Mouse (Mus musculus) MEL (cell line): ENCODE data around the gene Sfr1.

Experiments
- BHLHE40 ChIP-seq: IDR thresholded peaks from 2 replicates; pipeline ENCODE4 v1.6.1; 2012; ENCODE audit warnings: low read depth, mild to moderate bottlenecking, inconsistent platforms, low read length, improper control_type of control experiment, borderline replicate concordance
- CHD2 ChIP-seq: IDR thresholded peaks from 2 replicates; pipeline ENCODE4 v1.6.1; 2011; ENCODE audit warnings: low read length, improper control_type of control experiment
- CTCF ChIP-seq, 3 experiments: IDR thresholded peaks in 2 of 3; conservative IDR thresholded peaks in 1 of 3; 2 replicates each; pipeline ENCODE4 v1.5.1; 2011 to 2012; ENCODE audit warnings: low read length in 3 of 3, low read depth in 2 of 3, mild to moderate bottlenecking in 2 of 3, improper control_type of control experiment in 1 of 3, inconsistent platforms in 1 of 3, mixed read lengths in 1 of 3, moderate library complexity in 1 of 3; ENCODE audit not compliant: control insufficient read depth in 1 of 3, insufficient read depth in 1 of 3, poor library complexity in 1 of 3, severe bottlenecking in 1 of 3
- EP300 ChIP-seq, 2 experiments: IDR thresholded peaks; 2 replicates each; pipeline ENCODE4 v1.6.1; 2011; ENCODE audit warnings: improper control_type of control experiment in 2 of 2, low read length in 2 of 2, low read depth in 1 of 2, mild to moderate bottlenecking in 1 of 2
- MAFK ChIP-seq: IDR thresholded peaks from 2 replicates; pipeline ENCODE4 v1.6.1; 2011; ENCODE audit warnings: low read depth, mild to moderate bottlenecking, low read length, improper control_type of control experiment, borderline replicate concordance
- MXI1 ChIP-seq: IDR thresholded peaks from 2 replicates; pipeline ENCODE4 v1.6.1; 2011; ENCODE audit warnings: mild to moderate bottlenecking, low read depth, low read length, improper control_type of control experiment
- NELFE ChIP-seq: IDR thresholded peaks from 2 replicates; pipeline ENCODE4 v1.6.1; 2011; ENCODE audit warnings: low read depth, low read length, improper control_type of control experiment
- POLR2A ChIP-seq, 2 experiments: IDR thresholded peaks; 2 replicates each; pipeline ENCODE4 v1.6.1; 2011 to 2012; ENCODE audit warnings: low read length in 2 of 2, mild to moderate bottlenecking in 2 of 2, control low read depth in 1 of 2, improper control_type of control experiment in 1 of 2, low read depth in 1 of 2, moderate library complexity in 1 of 2; ENCODE audit not compliant: control insufficient read depth in 1 of 2, insufficient read depth in 1 of 2, poor library complexity in 1 of 2
- POLR2AphosphoS5 ChIP-seq: IDR thresholded peaks from 2 replicates; pipeline ENCODE4 v1.6.1; 2012; ENCODE audit warnings: low read depth, borderline replicate concordance, mild to moderate bottlenecking, inconsistent platforms, low read length, moderate library complexity, mixed read lengths
- RCOR1 ChIP-seq: IDR thresholded peaks from 2 replicates; pipeline ENCODE4 v1.6.1; 2012; ENCODE audit warnings: low read depth, mild to moderate bottlenecking, inconsistent platforms, low read length, improper control_type of control experiment
- TCF12 ChIP-seq: IDR thresholded peaks from 2 replicates; pipeline ENCODE4 v1.6.1; 2014; ENCODE audit warnings: low read depth, mild to moderate bottlenecking, inconsistent platforms, low read length, improper control_type of control experiment, moderate library complexity
- UBTF ChIP-seq: IDR thresholded peaks from 2 replicates; pipeline ENCODE4 v1.6.1; 2012; ENCODE audit warnings: low read depth, mild to moderate bottlenecking, inconsistent platforms, low read length, improper control_type of control experiment, moderate library complexity, borderline replicate concordance; ENCODE audit not compliant: insufficient read depth

GRCm38 (mm10) chr19:47724903-47725302 lies 6.6 kb upstream of the Sfr1 start:
- TF ChIP-seq EP300 (IDR thresholded peaks at IDR 0.05; ENCODE audit: low read depth in 1 of 2, low read length in 2 of 2) = no peak
- TF ChIP-seq MAFK = no peak
- TF ChIP-seq NELFE = no peak
- no peak for TF ChIP-seq CHD2
- TF ChIP-seq UBTF = no peak
- no peak for TF ChIP-seq CTCF (IDR thresholded peaks at IDR 0.05 in 2 of 3, conservative IDR thresholded peaks at IDR 0.05 in 1 of 3; ENCODE audit: control insufficient read depth in 1 of 3, insufficient read depth in 1 of 3, low read depth in 2 of 3, low read length in 3 of 3, poor library complexity in 1 of 3, severe bottlenecking in 1 of 3)
- TF ChIP-seq RCOR1 = no peak
- TF ChIP-seq POLR2A (IDR thresholded peaks at IDR 0.05; ENCODE audit: control insufficient read depth in 1 of 2, insufficient read depth in 1 of 2, low read depth in 1 of 2, low read length in 2 of 2, poor library complexity in 1 of 2) = no peak
- no peak for TF ChIP-seq BHLHE40
- TF ChIP-seq TCF12 = no peak
- no peak for TF ChIP-seq POLR2AphosphoS5
- no peak for TF ChIP-seq MXI1
